9 mouse cellular contexts compared by ENCODE assay signal in the genomic region with DNA sequence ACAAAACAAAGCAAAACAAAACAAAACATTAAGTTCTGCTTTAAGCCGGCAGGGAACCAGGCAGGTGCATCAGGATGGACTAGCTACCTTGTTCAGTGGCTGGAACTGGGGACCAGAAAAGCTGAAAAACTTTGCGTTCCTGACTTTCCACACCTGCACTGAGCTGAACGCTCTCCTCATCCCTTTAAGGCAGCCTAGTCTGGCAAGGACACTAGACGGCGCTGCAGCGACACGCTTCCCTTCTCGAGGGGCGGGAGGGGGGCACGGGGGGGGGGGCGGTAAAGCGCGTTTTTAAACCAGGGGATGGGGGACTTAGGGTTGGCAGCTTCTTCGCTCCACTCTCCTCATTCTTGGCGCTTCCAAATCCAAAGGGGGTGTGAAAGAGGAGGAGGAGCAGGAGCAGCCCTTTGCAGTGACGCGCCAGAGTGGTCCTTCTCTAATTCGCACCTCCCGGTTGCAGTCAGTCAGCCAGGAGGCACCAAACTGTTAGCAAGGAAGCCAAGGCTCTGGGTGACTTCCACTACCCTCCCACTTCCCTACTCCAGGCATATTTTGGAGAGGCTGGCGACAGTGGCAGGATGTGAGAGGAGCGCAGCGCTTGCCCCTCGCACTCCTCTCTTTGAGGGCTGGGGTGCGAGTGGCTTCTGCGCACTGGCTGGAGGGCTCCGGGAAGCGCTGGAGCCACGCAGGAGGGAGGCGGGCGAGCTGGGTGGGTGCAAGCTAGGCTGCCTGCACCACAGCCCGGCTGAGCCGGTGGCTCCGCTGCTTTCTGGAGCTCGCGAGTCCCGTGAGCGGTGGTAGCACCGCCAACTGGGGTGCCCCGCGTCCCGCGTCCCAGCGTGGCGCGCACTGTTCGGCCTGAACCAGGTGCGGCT. TPM values are rescaled to one million over a fixed set of nuclear protein-coding genes. Genes with fewer than 3 reads are reported as not detected.
DNase-seq lines count a peak whose midpoint lies in the region; ATAC-seq and TF ChIP-seq lines count a peak whose summit lies in the region.
"Had no signal": no experiment of that assay in that cellular context is flagged by ENCODE, and none has a peak within 500 bp of the region (broad histone marks: within the 10 kb centered on the region; RNA-seq: fewer than 3 reads in every experiment).

Gene Il1rapl2, plus strand, starts transcription at position 288 of the 875 bp plus-strand sequence.

- DNase-seq in cerebellum, adult 2 months, result peak in 1 of 2 experiments; percentile 18
- DNase-seq in cerebellum, adult 11-12 months, result no peak
- DNase-seq in lung, postnatal 36 days, result no peak
- peak; percentile 35 for DNase-seq in midbrain, embryonic 10.5 days (ENCODE audit: low spot score)
- no peak for DNase-seq in thymus, adult 18-20 months

- no peaks in the 10 kb centered on the region; the same call in 1 of the 2 replicates for H3K27me3 ChIP-seq in cerebellum, adult 2 months (ENCODE audit: control insufficient read depth, insufficient read depth, low read length)
- peaks cover 48% of the 10 kb centered on the region for H3K27me3 ChIP-seq in lung, embryonic 15.5 days
- H3K27me3 ChIP-seq in heart, embryonic 15.5 days, result peaks cover 43% of the 10 kb centered on the region
- peaks cover 57% of the 10 kb centered on the region for H3K27me3 ChIP-seq in midbrain, embryonic 10.5 days (ENCODE audit: low read depth, poor library complexity, severe bottlenecking)

- no peak for TF ChIP-seq CTCF in cerebellum, adult 2 months (IDR thresholded peaks at IDR 0.05; ENCODE audit: borderline replicate concordance, insufficient read depth, low read depth, low read length)

- H3K4me3 ChIP-seq in cerebellum, adult 2 months (replicated peaks; ENCODE audit: insufficient read depth, low read depth, low read length), result peak within 1 kb of the TSS; percentile 15
- peak within 1 kb of the TSS; percentile 26 for H3K4me3 ChIP-seq in lung, embryonic 15.5 days
- H3K4me3 ChIP-seq in heart, embryonic 15.5 days, result peak within 1 kb of the TSS; percentile 47
- peak within 1 kb of the TSS; percentile 57 for H3K4me3 ChIP-seq in midbrain, embryonic 10.5 days
- H3K4me3 ChIP-seq: erythroblast, embryonic 14.5 days had no signal

- no peak within 1 kb of the TSS for H3K9ac ChIP-seq in lung, embryonic 15.5 days
- no peak within 1 kb of the TSS for H3K9ac ChIP-seq in heart, embryonic 15.5 days

- no peak within 1 kb of the TSS for H3K27ac ChIP-seq in cerebellum, adult 2 months (ENCODE audit: insufficient read depth, low read length)
- H3K27ac ChIP-seq in lung, embryonic 15.5 days, result no peak within 1 kb of the TSS
- no peak within 1 kb of the TSS for H3K27ac ChIP-seq in heart, embryonic 15.5 days
- H3K27ac ChIP-seq in midbrain, embryonic 10.5 days (replicated peaks), result no peak within 1 kb of the TSS

- ATAC-seq in lung, embryonic 15.5 days (ENCODE audit: borderline replicate concordance, extremely low read depth, low FRiP score, low TSS enrichment), result no peak; the same call in none of the 2 replicates
- ATAC-seq in heart, embryonic 15.5 days (replicated peaks; ENCODE audit: insufficient number of reproducible peaks, insufficient read depth, low FRiP score, low read depth), result no peak
- no peak for ATAC-seq in erythroblast, adult 5-6 weeks (replicated peaks; ENCODE audit: low FRiP score, poor library complexity, severe bottlenecking)

- H3K9me3 ChIP-seq in lung, embryonic 15.5 days, result no peaks in the 10 kb centered on the region
- H3K9me3 ChIP-seq in heart, embryonic 15.5 days (replicated peaks), result no peaks in the 10 kb centered on the region
- no peaks in the 10 kb centered on the region for H3K9me3 ChIP-seq in midbrain, embryonic 10.5 days (replicated peaks)

- H3K4me1 ChIP-seq in cerebellum, adult 2 months (ENCODE audit: control insufficient read depth, insufficient read depth, low read length), result no peaks in the 10 kb centered on the region
- no peaks in the 10 kb centered on the region for H3K4me1 ChIP-seq in lung, embryonic 15.5 days
- no peaks in the 10 kb centered on the region; the same call in none of the 2 replicates for H3K4me1 ChIP-seq in heart, embryonic 15.5 days (replicated peaks)
- no peaks in the 10 kb centered on the region for H3K4me1 ChIP-seq in midbrain, embryonic 10.5 days

- H3K36me3 ChIP-seq in lung, embryonic 15.5 days, result no peaks in the 10 kb centered on the region
- no peaks in the 10 kb centered on the region for H3K36me3 ChIP-seq in heart, embryonic 15.5 days
- H3K36me3 ChIP-seq in midbrain, embryonic 10.5 days, result no peaks in the 10 kb centered on the region

- TF ChIP-seq POLR2A in cerebellum, adult 2 months (IDR thresholded peaks at IDR 0.05; ENCODE audit: borderline replicate concordance, insufficient read depth, low read length), result no peak

- H3K4me2 ChIP-seq in lung, embryonic 15.5 days, result peak within 1 kb of the TSS; percentile 57
- peak within 1 kb of the TSS; percentile 81 for H3K4me2 ChIP-seq in heart, embryonic 15.5 days

- WGBS in cerebellum, adult 2 months, result 4% methylated on average over 47 of the region's 47 CpGs
- 8% methylated on average over 34 of the region's 47 CpGs for WGBS in lung, embryonic 15.5 days
- WGBS in heart, embryonic 15.5 days, result 10% methylated on average over 45 of the region's 47 CpGs
- 17% methylated on average over 47 of the region's 47 CpGs for WGBS in midbrain, embryonic 10.5 days

RNA-seq across cellular contexts. Expression of gene Il1rapl2, which starts in this region (rescaled TPM):
- polyA plus RNA-seq in cerebellum, adult 2 months (2012; rRNA removed), result 0.41 and 0.43 TPM in 2 replicates
- polyA plus RNA-seq in lung, embryonic 15.5 days (2015; fragmentation: Nextera tagmentation; extraction: Ambion mirVana), result 0.05 TPM in 2 replicates
- 0.10 and 0.14 TPM in 2 replicates for polyA plus RNA-seq in heart, embryonic 15.5 days (2015; fragmentation: Nextera tagmentation; extraction: Ambion mirVana)
- polyA plus RNA-seq in midbrain, embryonic 10.5 days (2016; fragmentation: Nextera tagmentation; extraction: Ambion mirVana), result 0.07 and 0.20 TPM in 2 replicates
- not detected in 2 replicates for total RNA-seq in erythroblast, adult 5-6 weeks (2015; ENCODE audit: low replicate concordance)
- not detected in 2 replicates for total RNA-seq in erythroblast, adult 5-6 weeks (2017; ENCODE audit: low replicate concordance)
- polyA plus RNA-seq: erythroblast, embryonic 14.5 days had no signal

Comparison
In these comparisons a context has a peak if more than half of its experiments do, and no peak if none do; other contexts are left out.
1. Peak in DNase-seq and H3K4me3 ChIP-seq in midbrain, embryonic 10.5 days; RNA of the gene not detected or under 1 TPM.